Mouse (Mus musculus) adrenal gland, adult (tissue): Measurements from ENCODE around the gene Chrna9.

Source experiments
- DNase-seq, 2 experiments: peaks; one replicate each; pipeline ENCODE4 v3.0.0; 2022 to 2023; ENCODE audit warnings: low spot score in 1 of 2; ENCODE audit not compliant: inconsistent age in 2 of 2

Chrna9 gene

DNA sequence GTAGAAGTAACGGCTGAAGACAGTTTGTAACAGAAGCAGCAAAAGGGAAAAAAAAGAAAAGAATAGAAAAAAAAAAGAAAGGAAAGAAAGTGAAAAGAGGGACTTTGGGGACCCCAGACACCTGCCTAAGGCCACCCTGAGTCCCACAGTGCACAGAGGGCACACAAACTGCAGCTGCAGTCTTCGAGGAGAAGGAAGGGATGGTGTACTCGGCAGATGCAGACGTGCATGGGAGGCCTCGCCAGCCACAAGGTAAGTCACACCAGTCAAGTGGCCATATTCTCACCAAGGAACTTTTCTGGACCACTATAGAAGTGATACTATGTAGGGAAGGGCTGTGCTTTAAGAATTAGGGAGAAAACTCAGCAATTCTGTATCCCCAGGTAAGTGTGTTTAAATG, at the start of gene Chrna9:
Gene Chrna9 (plus strand): TSS at position 139 of the 400 bp plus-strand sequence.
- DNase-seq = no peak

DNA sequence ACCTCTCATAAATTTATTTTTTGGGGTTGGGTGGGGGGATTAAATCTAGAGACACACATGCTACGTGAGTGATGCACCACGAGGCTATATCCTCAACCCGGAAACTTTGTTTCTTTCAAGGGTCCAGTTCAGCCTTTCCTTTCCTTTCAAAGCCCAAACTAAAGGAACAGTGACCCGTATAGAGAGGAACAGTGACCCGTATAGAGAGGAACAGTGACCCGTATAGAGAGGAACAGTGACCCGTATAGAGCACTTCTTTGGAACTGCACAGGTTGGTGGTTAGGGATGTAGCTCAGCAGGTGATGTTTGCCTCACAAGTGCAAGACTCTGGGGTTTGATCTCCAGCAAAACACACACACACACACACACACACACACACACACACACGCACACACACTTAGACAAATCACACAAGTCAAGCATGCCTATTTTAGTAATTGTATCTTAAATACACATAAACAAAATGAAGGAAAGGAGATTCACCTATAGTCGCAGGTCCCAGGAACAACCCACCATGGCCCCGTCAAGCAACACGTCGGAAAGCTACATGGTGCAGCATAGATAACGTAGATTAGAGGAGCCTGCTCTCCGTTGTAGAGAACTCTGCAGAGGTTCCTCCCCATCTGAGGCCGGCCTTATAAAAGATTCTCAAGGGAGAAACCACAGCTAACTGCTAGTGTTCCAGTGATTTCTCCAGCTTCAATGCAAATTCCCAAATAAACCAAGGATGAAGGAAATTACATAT, 48.9 kb upstream of the Chrna9 start:
- no peak for DNase-seq

DNA sequence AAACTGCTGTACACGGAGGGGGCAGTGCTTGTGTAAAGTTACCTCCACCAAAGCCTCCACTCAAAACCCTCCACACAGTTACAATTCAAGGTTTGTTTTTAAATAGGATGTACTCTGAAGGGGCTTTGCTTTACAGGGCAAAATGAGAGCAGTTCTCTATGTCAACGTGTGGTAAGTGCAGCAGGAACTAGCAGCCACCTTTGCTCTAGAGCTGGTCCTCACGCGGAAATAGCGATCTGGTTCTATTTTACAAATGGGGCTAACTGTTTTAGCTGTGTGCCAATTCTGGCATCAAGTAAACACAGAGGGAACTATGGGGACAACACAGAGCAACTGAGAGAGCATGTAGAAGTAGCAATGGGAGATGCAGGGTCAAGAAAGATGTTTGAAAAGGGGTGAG, 46.6 kb upstream of the Chrna9 start:
- no peak for DNase-seq

DNA sequence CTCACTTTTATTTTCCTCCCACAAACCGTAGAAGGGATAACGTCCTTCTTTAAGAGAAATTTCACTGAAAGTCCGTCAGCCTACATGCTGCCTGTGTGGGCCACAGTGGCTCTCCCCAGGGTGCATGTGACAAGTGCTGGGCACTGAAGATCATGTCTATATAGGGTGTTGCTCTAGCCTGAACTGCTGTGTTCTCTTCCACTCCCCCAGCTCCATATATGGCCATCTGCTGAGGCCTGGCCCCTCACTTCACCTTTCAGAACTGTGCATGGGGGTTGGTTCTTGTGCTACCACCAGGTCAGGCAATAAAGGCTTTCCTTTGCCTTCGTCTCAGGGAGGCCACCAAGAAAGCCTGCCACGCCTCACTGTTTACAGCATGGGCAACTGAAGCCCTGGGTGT, 45.7 kb upstream of the Chrna9 start:
- DNase-seq = no peak

DNA sequence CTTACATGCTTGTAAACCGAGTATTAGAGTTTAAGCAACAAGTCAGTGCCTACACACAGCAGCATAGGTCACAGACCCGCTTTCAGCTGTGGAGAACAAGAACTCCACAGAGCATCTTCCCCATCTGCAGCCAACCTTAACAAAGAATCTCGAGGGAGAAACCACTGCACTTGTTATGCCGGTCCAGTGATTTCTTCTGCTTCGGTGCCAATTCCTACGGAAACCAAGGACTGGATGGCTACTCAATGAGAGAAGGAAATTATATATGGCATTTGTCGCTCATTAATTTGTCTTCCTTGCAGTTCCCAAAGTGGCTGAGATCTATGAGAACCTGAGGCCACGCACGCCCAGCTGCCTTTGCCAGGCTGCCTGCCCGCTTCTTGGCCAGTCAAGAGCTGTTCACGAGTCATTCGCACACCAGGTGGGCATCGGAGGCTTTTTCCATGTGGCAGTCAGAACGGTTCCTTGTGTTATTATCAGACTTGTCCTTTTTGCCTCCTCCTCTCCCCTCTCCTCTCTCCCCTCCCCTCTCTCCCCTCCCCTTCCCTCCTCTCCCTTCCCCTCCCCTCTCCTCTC, 43.4 kb upstream of the Chrna9 start:
- no peak for DNase-seq

DNA sequence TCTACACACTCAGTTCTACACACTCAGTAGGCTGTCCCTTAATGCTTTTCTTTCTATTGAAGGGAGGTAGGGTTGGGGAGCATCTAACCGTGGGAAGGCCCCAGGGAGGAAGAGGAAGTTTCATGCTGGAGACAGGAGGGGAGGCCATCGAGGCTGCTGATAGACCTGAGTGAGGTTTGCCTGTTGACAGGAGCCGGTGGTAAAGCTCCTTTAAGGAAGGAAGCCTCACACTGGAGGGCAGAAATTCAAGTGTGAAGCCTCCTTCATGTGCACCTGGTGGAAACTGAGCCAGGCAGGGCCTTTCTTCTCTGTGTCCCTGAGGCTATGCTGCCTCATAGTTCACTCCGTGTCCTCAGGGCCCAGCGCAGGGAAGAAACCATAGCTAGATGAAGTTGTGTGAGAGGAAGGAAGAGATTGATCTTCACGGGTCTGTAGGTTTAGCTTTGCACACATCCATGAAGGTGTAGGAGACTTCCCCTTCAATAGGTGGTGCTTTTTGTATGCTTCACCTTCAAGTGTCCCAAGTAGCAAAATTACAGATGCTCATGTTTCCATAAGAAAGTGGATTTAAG, 39.5 kb upstream of the Chrna9 start:
- no peak for DNase-seq

DNA sequence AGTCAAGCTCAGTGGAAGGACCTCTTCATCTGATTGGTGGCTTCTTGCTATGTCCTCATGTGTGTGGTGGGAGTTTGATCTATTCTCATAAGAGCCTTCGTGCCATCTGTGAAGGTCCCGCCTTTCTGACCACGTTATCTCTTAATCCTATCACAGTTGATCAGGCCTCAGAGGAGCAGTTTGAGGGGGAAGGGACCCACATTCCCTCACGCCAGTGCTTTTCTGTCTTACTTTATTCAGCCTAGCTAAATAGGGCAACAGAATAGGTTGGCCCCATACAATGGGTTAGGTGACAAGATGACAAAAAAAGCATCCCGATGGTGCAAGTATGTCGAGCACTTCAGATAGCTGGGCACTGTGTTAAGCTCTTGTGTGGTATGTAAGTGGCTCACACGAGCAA, 39.0 kb upstream of the Chrna9 start:
- DNase-seq = no peak

DNA sequence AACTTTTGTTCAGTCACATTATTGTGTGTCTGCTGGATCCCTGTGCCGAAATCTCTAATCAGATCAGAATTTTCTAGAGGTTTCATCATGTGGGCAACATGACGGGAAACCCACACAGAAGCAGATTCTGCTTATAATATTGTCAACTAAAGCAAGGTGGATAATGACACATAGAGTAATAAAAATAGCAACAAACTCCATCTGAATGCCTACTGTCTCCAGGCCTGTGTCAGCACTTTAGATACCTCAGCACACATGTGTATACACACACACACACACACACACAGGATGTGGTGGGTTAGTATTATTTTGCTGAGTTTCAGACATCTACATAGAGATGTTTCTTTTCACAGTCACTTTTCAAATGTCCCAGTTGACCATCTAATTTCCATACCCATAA, 37.0 kb upstream of the Chrna9 start:
- DNase-seq = no peak

DNA sequence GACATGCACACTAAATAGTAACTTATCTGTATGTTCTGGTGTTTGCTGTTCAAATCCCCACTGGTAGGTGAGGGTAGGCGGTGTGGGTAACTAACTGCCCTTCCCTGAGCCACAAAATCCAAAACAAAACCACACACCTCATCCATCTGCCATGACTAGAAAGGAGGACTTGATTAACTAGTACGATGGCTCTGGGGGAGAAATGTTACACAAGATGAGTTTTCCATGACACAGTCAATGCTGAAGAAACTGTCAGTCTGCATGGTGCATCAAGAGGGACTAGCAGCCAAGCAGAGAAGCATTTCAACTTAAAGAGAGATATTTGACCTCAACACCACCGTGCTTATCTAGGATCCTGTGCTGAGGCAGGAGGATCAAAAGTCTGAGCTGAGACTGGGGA, 36.0 kb upstream of the Chrna9 start:
- DNase-seq = no peak

DNA sequence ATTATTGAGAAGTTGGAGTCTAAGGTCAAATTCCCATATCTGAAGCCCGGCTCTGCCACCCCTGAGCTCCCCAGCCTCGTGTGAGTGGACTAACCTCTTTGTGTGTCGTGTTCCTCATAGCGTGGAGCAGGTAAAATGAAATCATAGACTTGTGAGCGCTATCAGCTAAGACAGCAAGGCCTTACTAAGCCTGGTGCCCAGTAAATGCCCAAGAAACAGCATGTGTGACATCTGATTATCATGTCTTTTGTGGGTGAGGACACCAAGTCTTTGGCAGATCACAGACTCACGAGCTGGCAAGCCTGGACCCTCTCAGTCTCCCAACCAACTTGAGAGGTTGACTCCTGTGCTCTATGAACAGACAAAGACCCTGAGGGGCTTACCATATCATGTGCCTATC, 34.6 kb upstream of the Chrna9 start:
- DNase-seq = no peak

DNA sequence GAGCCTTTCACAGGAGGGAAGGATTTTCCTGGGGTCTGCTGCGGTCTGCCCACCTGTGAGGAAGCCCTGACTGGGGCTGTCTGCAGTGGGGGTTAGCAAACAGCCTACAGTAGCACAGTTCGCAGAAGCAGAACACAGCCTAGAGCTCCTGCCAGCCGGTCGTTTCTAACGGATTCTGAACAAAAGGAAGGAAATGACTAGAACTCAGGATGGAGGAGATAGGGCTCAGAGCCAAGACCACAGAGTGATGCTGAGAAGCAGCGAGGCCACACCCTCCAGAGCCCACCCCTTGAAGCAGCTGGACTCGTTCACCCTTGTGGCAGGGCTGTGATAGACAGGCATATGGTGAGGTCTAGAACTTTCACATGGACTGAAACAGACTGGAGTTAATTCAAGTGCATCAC, 33.9 kb upstream of the Chrna9 start:
- DNase-seq = no peak

DNA sequence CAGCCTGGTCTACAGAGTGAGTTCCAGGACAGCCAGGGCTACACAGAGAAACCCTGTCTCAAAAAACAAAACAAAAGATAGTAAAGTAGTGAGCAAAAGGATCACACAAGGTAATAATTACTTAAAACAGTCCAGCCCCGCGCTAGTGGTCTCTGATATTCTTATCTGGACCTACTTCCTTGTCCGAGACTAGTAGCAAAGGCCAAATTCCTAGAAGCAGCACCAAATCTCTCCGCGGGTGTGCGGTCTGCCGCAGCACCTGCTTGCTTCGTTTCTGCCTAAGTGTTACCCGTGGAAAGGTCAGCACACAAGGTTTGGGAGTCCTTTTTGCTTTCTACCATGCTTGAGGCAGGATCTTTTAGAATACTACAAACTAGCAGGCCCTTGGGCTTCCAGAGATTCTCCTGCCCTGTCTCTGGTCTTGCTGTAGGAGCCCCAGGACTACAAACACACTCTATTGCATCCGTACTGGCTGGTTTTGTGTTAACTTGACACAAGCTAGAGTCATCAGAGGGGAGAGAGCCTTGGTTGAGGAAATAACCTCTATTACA, 32.8 kb upstream of the Chrna9 start:
- DNase-seq = no peak

DNA sequence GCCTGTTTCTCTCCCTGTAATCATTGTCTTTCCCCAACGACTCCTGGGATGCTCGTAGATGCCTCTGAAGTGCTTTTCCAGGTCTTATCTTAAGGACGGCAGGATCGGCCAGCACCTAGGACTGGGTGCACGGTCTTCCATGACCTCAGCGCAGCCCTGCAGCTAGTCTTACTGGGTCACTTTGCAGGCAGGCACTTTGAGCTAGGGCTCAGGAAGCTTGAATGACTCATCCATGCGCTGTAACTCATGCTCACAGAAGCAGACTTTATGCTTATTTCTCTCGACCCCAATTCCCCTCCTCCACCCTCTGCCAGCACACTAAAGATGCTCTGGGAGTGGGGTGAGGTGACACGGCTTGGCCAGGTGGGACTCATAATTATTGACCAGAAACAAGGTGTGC, 31.9 kb upstream of the Chrna9 start:
- no peak for DNase-seq

DNA sequence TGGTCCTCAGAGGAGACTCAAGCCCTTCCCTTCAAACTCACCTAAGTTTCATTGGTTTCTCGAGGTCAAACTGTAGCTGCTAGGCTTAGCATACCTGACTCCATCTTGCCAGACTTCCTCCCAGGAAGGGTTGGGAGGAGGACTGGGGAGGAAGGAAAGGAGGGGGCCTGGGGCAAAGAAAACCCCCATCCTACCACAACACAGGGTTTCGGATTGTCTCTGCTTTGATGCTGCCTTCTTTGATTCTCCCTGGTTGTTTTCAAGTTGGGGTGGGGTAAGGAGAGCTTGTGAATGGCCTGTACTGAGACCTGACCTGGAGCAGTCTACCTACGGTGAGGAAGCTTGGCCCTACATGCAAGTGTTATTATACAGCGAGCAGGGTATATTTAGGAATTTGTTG, 30.2 kb upstream of the Chrna9 start:
- no peak for DNase-seq

DNA sequence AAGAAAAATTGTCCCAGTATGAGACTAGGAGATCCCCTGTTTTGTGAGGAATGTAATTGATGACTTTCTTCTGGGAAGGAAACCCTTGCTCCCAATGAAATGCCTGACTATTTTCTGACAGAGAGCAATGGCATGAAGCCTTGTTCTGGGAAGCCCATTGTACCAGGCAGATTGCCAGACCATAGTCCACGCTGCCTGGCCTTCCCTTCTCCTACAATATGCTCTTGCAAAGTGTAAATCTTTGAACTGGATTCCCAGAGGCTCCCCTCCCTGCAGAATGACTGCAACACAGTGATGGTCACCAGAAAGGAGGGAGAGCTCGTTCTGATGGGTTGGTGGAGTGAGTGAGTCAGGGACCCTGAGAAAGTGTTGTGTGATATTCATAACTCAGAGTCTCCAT, 26.0 kb upstream of the Chrna9 start:
- peak; percentile 45 to 84 for DNase-seq

DNA sequence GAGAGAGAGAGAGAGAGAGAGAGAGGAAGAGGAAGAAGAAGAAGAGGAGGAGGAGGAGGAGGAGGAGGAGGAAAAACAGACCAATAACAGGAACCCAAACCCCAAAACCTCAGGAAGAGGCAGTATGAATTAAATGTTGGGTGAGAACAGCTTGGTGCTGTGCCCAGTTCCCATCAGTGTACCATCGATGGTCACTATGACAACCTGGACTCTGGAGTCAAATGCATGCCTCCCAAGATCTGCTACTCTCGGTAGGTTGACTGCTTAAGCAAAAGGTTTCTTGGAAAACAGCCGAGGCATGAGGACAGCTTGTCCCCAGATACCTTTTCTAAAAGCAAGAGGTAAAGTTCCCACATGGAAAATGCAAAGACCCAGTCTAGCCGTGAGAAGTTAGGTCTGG, 25.4 kb upstream of the Chrna9 start:
- DNase-seq = no peak

DNA sequence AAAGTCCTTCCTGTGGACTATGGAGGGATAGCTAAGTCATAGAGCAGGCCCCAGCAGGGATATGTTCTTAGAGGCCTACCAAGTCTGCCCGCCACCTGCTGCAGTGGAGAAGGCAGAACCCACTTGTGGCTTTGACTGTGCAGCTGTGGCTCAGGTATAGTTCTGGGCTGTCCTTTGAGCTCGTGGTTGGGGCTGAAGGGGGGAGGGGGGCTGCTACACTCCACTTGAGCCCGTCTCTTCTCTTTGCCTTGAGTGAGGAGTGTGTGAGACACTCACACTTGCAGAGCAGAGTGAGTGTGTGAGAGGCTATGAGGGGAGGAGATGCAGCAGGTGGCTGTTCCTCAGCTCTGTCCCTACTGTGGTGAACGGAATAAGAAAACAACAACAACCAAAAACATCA, 24.3 kb upstream of the Chrna9 start:
- DNase-seq = no peak

DNA sequence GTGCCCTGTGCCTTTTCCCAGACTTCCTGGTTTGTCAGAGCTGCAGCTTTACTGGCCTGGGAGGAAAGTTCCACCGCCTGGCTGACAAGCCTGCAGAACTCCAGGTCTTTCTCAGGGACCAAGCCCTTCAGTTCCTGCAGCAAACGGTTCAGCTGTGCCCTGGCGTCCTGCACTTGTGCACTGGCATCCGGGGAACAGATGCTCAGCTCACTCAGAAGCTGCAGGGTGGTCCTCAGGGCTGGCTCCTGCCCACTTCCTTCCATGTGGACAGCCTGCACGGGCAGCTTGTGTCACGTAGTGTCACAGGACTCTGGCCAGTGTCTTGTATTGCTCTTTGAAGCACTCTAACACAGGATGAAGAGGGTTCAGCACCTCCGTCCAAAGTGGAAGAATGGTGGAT, 23.0 kb upstream of the Chrna9 start:
- DNase-seq = no peak

DNA sequence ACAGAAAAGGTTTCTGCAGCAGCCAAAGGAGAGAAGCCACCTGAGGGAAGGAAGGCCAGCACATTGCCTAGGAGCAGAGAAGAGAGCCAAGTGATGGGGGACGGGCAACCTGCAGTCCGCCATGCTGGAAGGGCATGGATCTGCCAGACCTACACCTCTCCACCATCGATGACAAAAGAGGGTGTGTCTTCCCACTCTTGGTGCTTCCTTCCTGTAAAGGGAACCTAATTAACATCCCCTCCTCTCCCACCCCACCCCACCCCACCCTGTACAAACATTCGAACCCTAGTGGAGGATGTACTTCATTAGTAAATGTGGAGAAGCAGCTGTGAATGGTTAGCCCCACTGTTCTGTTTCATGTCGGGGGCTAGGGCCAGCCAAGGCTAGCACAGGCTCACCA, 22.5 kb upstream of the Chrna9 start:
- no peak for DNase-seq

DNA sequence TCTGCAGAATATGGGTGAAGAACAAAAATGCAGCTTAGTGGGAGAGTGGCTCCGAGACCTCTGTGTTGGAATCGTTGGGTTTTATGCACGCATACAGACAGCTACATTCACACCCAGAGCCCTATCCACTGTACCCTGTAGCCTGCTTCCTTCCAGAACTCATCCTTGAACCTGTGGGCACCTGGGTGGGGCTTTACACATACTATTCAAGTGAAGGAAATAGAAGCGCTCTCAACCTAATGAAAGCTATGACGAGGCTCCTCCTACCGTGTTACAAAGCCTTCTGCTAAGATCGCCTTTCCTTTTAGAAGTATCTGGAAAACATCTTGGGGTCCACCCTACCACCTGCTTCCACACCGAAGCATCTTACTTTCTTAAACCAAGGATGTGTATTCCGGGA, 21.6 kb upstream of the Chrna9 start:
- no peak for DNase-seq

DNA sequence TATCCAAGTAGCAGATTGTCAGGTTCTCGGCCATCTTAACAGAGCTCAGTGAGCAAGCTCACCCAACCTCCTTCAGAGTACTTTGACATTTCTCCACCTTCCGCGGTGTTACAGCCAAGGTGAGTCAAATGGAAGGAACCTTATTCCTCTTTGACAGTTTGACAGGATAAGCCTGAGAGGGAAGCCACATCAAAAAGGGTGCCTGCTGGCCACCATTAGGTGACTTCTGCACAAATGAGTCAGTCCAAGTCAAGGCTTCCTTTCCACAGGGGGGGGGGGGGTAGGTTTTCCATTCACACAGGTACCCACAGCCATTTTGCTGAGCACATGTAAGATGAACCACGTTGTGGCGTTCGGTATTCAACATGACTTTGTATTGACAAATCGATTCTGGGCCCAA, 20.4 kb upstream of the Chrna9 start:
- DNase-seq = no peak

DNA sequence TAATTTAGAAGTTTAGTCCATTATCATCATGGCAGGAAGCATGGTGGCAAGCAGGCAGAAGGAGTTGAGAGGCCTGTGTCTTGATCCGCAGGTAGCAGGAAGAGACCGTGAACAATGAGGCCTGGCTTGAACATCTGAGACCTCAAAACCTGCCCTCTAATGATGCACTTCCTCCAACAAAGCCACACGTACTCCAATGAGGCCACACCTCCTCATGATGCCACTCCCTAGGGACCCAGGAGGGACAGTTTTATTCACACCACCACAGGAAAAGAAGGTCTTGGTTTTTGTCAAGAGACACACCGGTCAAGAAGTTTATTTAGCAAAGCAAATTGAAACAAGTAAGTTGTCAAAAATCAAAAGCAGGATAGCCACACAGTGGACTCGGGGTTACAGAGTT, 17.8 kb upstream of the Chrna9 start:
- no peak for DNase-seq

DNA sequence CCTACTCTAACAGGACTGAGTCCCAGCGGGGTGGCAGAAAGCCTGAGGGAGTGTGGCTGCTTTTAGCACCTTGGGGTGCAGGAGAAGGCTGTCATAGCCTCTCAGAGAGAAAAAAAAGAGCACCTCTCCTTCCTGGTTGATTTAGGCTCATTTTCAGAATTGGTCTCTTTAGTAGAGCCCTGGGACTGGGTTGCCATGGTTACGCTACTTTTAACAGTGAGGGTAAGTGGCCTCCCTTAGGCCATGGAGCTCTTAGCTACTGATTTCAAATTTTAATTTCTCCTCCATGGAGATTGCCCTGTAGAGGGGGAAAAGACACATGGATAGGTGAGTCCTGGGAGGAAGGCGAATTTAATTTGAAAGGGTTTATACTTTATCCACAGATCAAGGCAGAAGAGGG, 16.1 kb upstream of the Chrna9 start:
- no peak for DNase-seq
